Mouse (Mus musculus): ENCODE results near the gene Ifi203.
"Not testable (repeated sequence)": the region's sequence is repeated elsewhere in the genome, so short reads cannot be mapped to it uniquely, and the experiment has no call there.

Gene Ifi203

GRCm38 (mm10) chr1:173889741-173890140 is 52.7 kb downstream of the Ifi203 start:
- in situ Hi-C loops (cut with MseI, MboI): not testable (repeated sequence)

GRCm38 (mm10) chr1:173887026-173887787 is 55.3 kb downstream of the Ifi203 start:
- in situ Hi-C loops (cut with MseI, MboI): not testable (repeated sequence)

- in situ Hi-C loops (cut with MseI, MboI): not testable (repeated sequence)
Observed at GRCm38 (mm10) chr1:173880004-173880666, 62.3 kb downstream of the Ifi203 start.

- in situ Hi-C loops (cut with MseI, MboI): not testable (repeated sequence)
Observed at GRCm38 (mm10) chr1:173879225-173879987, 63.1 kb downstream of the Ifi203 start.

- in situ Hi-C loops (cut with MseI, MboI): not testable (repeated sequence)
Observed at GRCm38 (mm10) chr1:173878264-173878663, 64.2 kb downstream of the Ifi203 start.

- in situ Hi-C loops (cut with MseI, MboI): not testable (repeated sequence)
Observed at GRCm38 (mm10) chr1:173877125-173877524, 65.3 kb downstream of the Ifi203 start.
